Mouse (Mus musculus) lung, postnatal 0 days (tissue): ENCODE measurements around the gene Clstn2. TPM values are rescaled to one million over a fixed set of nuclear protein-coding genes. Genes with fewer than 3 reads are reported as not detected.

Experiments
- ATAC-seq: fragments of 200-750 bp; cut with Nextera tagmentation; 2 replicates; pipeline ENCODE4 v1.8.0; 2017; ENCODE audit warnings: moderate library complexity
- DNase-seq: peaks from one replicate; pipeline ENCODE4 v3.0.0-alpha.2; 2016; ENCODE audit warnings: low spot score
- H3K27ac ChIP-seq: fragments of 300-500 bp; sonication (generic); 2 replicates; pipeline ENCODE4 v1.5.1; 2014; ENCODE audit warnings: antibody characterized with exemption, mild to moderate bottlenecking, low read length, mixed read lengths
- H3K27me3 ChIP-seq: fragments of 300-500 bp; sonication (generic); replicated peaks from 2 replicates; pipeline ENCODE4 v1.6.1; 2014; ENCODE audit warnings: low read length, mixed read lengths; ENCODE audit not compliant: insufficient read depth
- H3K36me3 ChIP-seq: fragments of 300-500 bp; sonication (generic); 2 replicates; pipeline ENCODE4 v1.6.1; 2014; ENCODE audit warnings: low read length, mixed read lengths; ENCODE audit not compliant: insufficient read depth
- H3K4me1 ChIP-seq: fragments of 300-500 bp; sonication (generic); 2 replicates; pipeline ENCODE4 v1.6.1; 2014; ENCODE audit warnings: antibody characterized with exemption, low read depth, low read length, mixed read lengths; ENCODE audit not compliant: insufficient read depth
- H3K4me2 ChIP-seq: fragments of 300-500 bp; sonication (generic); replicated peaks from 2 replicates; pipeline ENCODE4 v1.6.1; 2014; ENCODE audit warnings: low read depth, mild to moderate bottlenecking, low read length, moderate library complexity, mixed read lengths
- H3K4me3 ChIP-seq: fragments of 300-500 bp; sonication (generic); 2 replicates; pipeline ENCODE4 v1.5.1; 2014; ENCODE audit warnings: low read depth, low read length
- H3K9ac ChIP-seq: fragments of 300-500 bp; sonication (generic); replicated peaks from 2 replicates; pipeline ENCODE4 v1.6.1; 2014; ENCODE audit warnings: low read depth, mild to moderate bottlenecking
- H3K9me3 ChIP-seq: fragments of 300-500 bp; sonication (generic); 2 replicates; pipeline ENCODE4 v1.6.1; 2016; ENCODE audit warnings: low read length, mixed read lengths
- CTCF ChIP-seq: IDR thresholded peaks from 2 replicates; pipeline ENCODE4 v1.5.1; 2016; ENCODE audit warnings: antibody characterized with exemption, mild to moderate bottlenecking
- EP300 ChIP-seq: IDR thresholded peaks from 2 replicates; pipeline ENCODE4 v1.6.1; 2016; ENCODE audit warnings: antibody characterized with exemption, mild to moderate bottlenecking, control low read depth
- WGBS: fragments of 180-500 bp; shearing (Covaris S2); extraction: QIAGEN DNeasy Blood & Tissue Kit; methylation state at CpG from one replicate; pipeline ENCODE4 v1.1.7; 2014; 5-methylcytosine and 5-hydroxymethylcytosine counted together
- polyA plus RNA-seq: library from polyadenylated mRNA; unstranded; fragments of >200 nt; fragmentation: Nextera tagmentation; extraction: Ambion mirVana; gene quantifications from 2 replicates; pipeline ENCODE4 v1.2.1, GENCODE M21; 2015

The Clstn2 gene
- polyA plus RNA-seq, 1 experiment from 2014 or later = 2.8 TPM

GRCm38 (mm10) chr9:98031898-98032572 lies 946 bp downstream of the Clstn2 start:
- H3K9ac ChIP-seq = no peak overlapping the region
- peak; percentile 10 for DNase-seq
- no peak overlapping the region for H3K27ac ChIP-seq
- ATAC-seq = no peak
- peaks cover 5% of the 10 kb centered on the region; the same call in 1 of the 2 replicates for H3K4me1 ChIP-seq
- 2% methylated on average over 28 of the region's 31 CpGs for WGBS
- H3K9me3 ChIP-seq = no peaks in the 10 kb centered on the region
- H3K36me3 ChIP-seq = no peaks in the 10 kb centered on the region
- peaks cover 25% of the 10 kb centered on the region for H3K27me3 ChIP-seq
- H3K4me3 ChIP-seq = peak overlapping the region; percentile 42
- TF ChIP-seq EP300 = no peak
- no peak for TF ChIP-seq CTCF
- peak overlapping the region; percentile 83 for H3K4me2 ChIP-seq

- H3K4me1 ChIP-seq = peaks cover 5% of the 10 kb centered on the region; the same call in 1 of the 2 replicates
- 14% methylated on average over 2 of the region's 2 CpGs for WGBS
- no peaks in the 10 kb centered on the region for H3K9me3 ChIP-seq
- no peak overlapping the region; the same call in 1 of the 2 replicates for H3K4me2 ChIP-seq
- H3K4me3 ChIP-seq = no peak overlapping the region
- DNase-seq (peak; percentile 71), ATAC-seq (no peak)
- no peak overlapping the region for H3K27ac ChIP-seq
- peaks cover 25% of the 10 kb centered on the region for H3K27me3 ChIP-seq
- no peaks in the 10 kb centered on the region for H3K36me3 ChIP-seq
- TF ChIP-seq EP300 (no peak), CTCF (peak; percentile 63)
- no peak overlapping the region for H3K9ac ChIP-seq
Observed at GRCm38 (mm10) chr9:98030715-98031114, 2.3 kb downstream of the Clstn2 start.

GRCm38 (mm10) chr9:98025548-98025947 lies 7.4 kb downstream of the Clstn2 start:
- no peak for TF ChIP-seq EP300
- no peak for TF ChIP-seq CTCF
- Histone ChIP-seq H3K9me3 (no peaks in the 10 kb centered on the region), H3K9ac (no peak overlapping the region), H3K27ac (no peak overlapping the region), H3K36me3 (no peaks in the 10 kb centered on the region), H3K4me3 (no peak overlapping the region), H3K4me2 (no peak overlapping the region), H3K4me1 (no peaks in the 10 kb centered on the region), H3K27me3 (no peaks in the 10 kb centered on the region)
- 75% methylated on average over 3 of the region's 3 CpGs for WGBS
- DNase-seq (no peak), ATAC-seq (no peak)

- H3K4me2 ChIP-seq = no peak overlapping the region
- no peak overlapping the region for H3K27ac ChIP-seq
- TF ChIP-seq CTCF = no peak
- no peak for TF ChIP-seq EP300
- ATAC-seq = no peak
- no peak overlapping the region for H3K9ac ChIP-seq
- no peaks in the 10 kb centered on the region for H3K27me3 ChIP-seq
- no peak overlapping the region for H3K4me3 ChIP-seq
- no peaks in the 10 kb centered on the region for H3K9me3 ChIP-seq
- no peaks in the 10 kb centered on the region for H3K4me1 ChIP-seq
- no peaks in the 10 kb centered on the region for H3K36me3 ChIP-seq
- DNase-seq = no peak
- WGBS = 87% methylated on average over 11 of the region's 11 CpGs
Observed at GRCm38 (mm10) chr9:98023069-98023468, 9.9 kb downstream of the Clstn2 start.

GRCm38 (mm10) chr9:98019876-98020275 lies 13.1 kb downstream of the Clstn2 start:
- ATAC-seq (no peak), DNase-seq (no peak)
- 71% methylated on average over 2 of the region's 2 CpGs for WGBS
- no peaks in the 10 kb centered on the region for H3K36me3 ChIP-seq
- no peak overlapping the region for H3K4me3 ChIP-seq
- H3K9me3 ChIP-seq = no peaks in the 10 kb centered on the region
- H3K27me3 ChIP-seq = no peaks in the 10 kb centered on the region
- H3K27ac ChIP-seq = no peak overlapping the region
- TF ChIP-seq CTCF = no peak
- no peak for TF ChIP-seq EP300
- no peak overlapping the region for H3K9ac ChIP-seq
- no peak overlapping the region for H3K4me2 ChIP-seq
- H3K4me1 ChIP-seq = no peaks in the 10 kb centered on the region

GRCm38 (mm10) chr9:98018687-98019086 lies 14.3 kb downstream of the Clstn2 start:
- H3K4me3 ChIP-seq = no peak overlapping the region
- TF ChIP-seq CTCF (no peak), EP300 (no peak)
- no peak overlapping the region for H3K4me2 ChIP-seq
- no peaks in the 10 kb centered on the region for H3K4me1 ChIP-seq
- DNase-seq (no peak), ATAC-seq (no peak)
- H3K27ac ChIP-seq = no peak overlapping the region
- no peaks in the 10 kb centered on the region for H3K36me3 ChIP-seq
- no peaks in the 10 kb centered on the region for H3K9me3 ChIP-seq
- no peak overlapping the region for H3K9ac ChIP-seq
- H3K27me3 ChIP-seq = no peaks in the 10 kb centered on the region
- 79% methylated on average over 5 of the region's 5 CpGs for WGBS

- Histone ChIP-seq H3K4me1 (no peaks in the 10 kb centered on the region), H3K4me2 (no peak overlapping the region), H3K9ac (no peak overlapping the region), H3K36me3 (no peaks in the 10 kb centered on the region), H3K4me3 (no peak overlapping the region), H3K27me3 (no peaks in the 10 kb centered on the region), H3K9me3 (no peaks in the 10 kb centered on the region), H3K27ac (no peak overlapping the region)
- 78% methylated on average over 5 of the region's 5 CpGs for WGBS
- no peak for ATAC-seq
- TF ChIP-seq CTCF = peak; percentile 13; the same call in 1 of the 2 replicates
- no peak for TF ChIP-seq EP300
- no peak for DNase-seq
Observed at GRCm38 (mm10) chr9:98016576-98016975, 16.4 kb downstream of the Clstn2 start.
